Comparison of ENCODE assay signal across 29 mouse cellular contexts in genomic region chr9:41985636-41986035, GRCm38 (mm10).
DNase-seq lines count a peak whose midpoint lies in the region; ATAC-seq and TF ChIP-seq lines count a peak whose summit lies in the region.
"Had no signal": no experiment of that assay in that cellular context is flagged by ENCODE, and none has a peak within 500 bp of the region (broad histone marks: within the 10 kb centered on the region; RNA-seq: fewer than 3 reads in every experiment).

No protein-coding gene starts in this region.

- no peak for DNase-seq in embryonic facial prominence, embryonic 10.5 days (ENCODE audit: low spot score)
- DNase-seq in hindbrain, embryonic 11.5 days (ENCODE audit: low spot score) = no peak
- peak; percentile 12 for DNase-seq in MN1 (ENCODE audit: low spot score)
- DNase-seq in cerebellum, adult 11 months = no peak
- DNase-seq: adrenal gland, postnatal 36 days; cerebellum, adult 2 months; cerebellum, postnatal 14 days; heart, adult 11 months; heart, postnatal 36 days; kidney, adult 18-20 months; kidney, postnatal 25 days; lung, embryonic 14.5 days; lung, postnatal 14 days; thymus, postnatal 36 days had no signal

- H3K9me3 ChIP-seq in embryonic facial prominence, embryonic 13.5 days = no peaks in the 10 kb centered on the region
- no peaks in the 10 kb centered on the region for H3K9me3 ChIP-seq in embryonic facial prominence, embryonic 10.5 days
- H3K9me3 ChIP-seq in hindbrain, embryonic 16.5 days (ENCODE audit: control insufficient read depth, low read length) = no peaks in the 10 kb centered on the region
- H3K9me3 ChIP-seq in hindbrain, embryonic 11.5 days (ENCODE audit: control insufficient read depth, low read length) = no peaks in the 10 kb centered on the region
- H3K9me3 ChIP-seq: embryonic facial prominence, embryonic 12.5 days; forebrain, embryonic 13.5 days; heart, embryonic 10.5 days; heart, embryonic 15.5 days; kidney, embryonic 15.5 days; limb, embryonic 12.5 days; liver, embryonic 15.5 days; neural tube, embryonic 13.5 days had no signal

- no peak overlapping the region for H3K4me2 ChIP-seq in embryonic facial prominence, embryonic 13.5 days
- no peak overlapping the region for H3K4me2 ChIP-seq in hindbrain, embryonic 16.5 days (ENCODE audit: low read length)
- H3K4me2 ChIP-seq in hindbrain, embryonic 11.5 days (replicated peaks; ENCODE audit: low read depth, low read length) = no peak overlapping the region
- H3K4me2 ChIP-seq: embryonic facial prominence, embryonic 12.5 days; forebrain, embryonic 13.5 days; heart, embryonic 15.5 days; hindbrain, embryonic 14.5 days; kidney, embryonic 15.5 days; limb, embryonic 12.5 days; liver, embryonic 15.5 days; lung, embryonic 14.5 days; neural tube, embryonic 13.5 days had no signal

- H3K36me3 ChIP-seq in embryonic facial prominence, embryonic 13.5 days = peaks cover 41% of the 10 kb centered on the region
- H3K36me3 ChIP-seq in embryonic facial prominence, embryonic 10.5 days (replicated peaks) = peaks cover 7% of the 10 kb centered on the region; the same call in 1 of the 2 replicates
- H3K36me3 ChIP-seq in hindbrain, embryonic 16.5 days (ENCODE audit: control insufficient read depth, insufficient read depth, low read length) = peaks cover 13% of the 10 kb centered on the region
- no peaks in the 10 kb centered on the region for H3K36me3 ChIP-seq in hindbrain, embryonic 11.5 days (ENCODE audit: control insufficient read depth, insufficient read depth, low read length)
- H3K36me3 ChIP-seq: heart, embryonic 15.5 days; liver, embryonic 15.5 days had no signal

- no peak for TF ChIP-seq CTCF in olfactory bulb, adult 2 months (IDR thresholded peaks at IDR 0.05; ENCODE audit: insufficient read depth, low read depth, low read length)

- 54% methylated on average over 5 of the region's 5 CpGs for WGBS in embryonic facial prominence, embryonic 13.5 days
- WGBS in embryonic facial prominence, embryonic 10.5 days = 63% methylated on average over 5 of the region's 5 CpGs
- 48% methylated on average over 5 of the region's 5 CpGs for WGBS in hindbrain, embryonic 16.5 days
- 56% methylated on average over 5 of the region's 5 CpGs for WGBS in hindbrain, embryonic 11.5 days
- 42% methylated on average over 5 of the region's 5 CpGs for WGBS in olfactory bulb, adult 2 months

- peaks cover 11% of the 10 kb centered on the region; the same call in 1 of the 2 replicates for H3K4me1 ChIP-seq in embryonic facial prominence, embryonic 13.5 days
- H3K4me1 ChIP-seq in embryonic facial prominence, embryonic 10.5 days = peaks cover 22% of the 10 kb centered on the region
- H3K4me1 ChIP-seq in hindbrain, embryonic 16.5 days (ENCODE audit: control insufficient read depth, insufficient read depth, low read depth, low read length) = no peaks in the 10 kb centered on the region
- H3K4me1 ChIP-seq in hindbrain, embryonic 11.5 days (replicated peaks; ENCODE audit: control insufficient read depth, insufficient read depth, low read length) = no peaks in the 10 kb centered on the region
- H3K4me1 ChIP-seq in olfactory bulb, adult 2 months (ENCODE audit: control insufficient read depth, insufficient read depth, low read length) = peaks cover 17% of the 10 kb centered on the region
- H3K4me1 ChIP-seq: forebrain, embryonic 13.5 days; liver, embryonic 15.5 days had no signal

- H3K9ac ChIP-seq in embryonic facial prominence, embryonic 13.5 days = no peak overlapping the region
- H3K9ac ChIP-seq in hindbrain, embryonic 16.5 days (ENCODE audit: low read depth, low read length) = no peak overlapping the region
- no peak overlapping the region for H3K9ac ChIP-seq in hindbrain, embryonic 11.5 days (ENCODE audit: low read depth, low read length)
- H3K9ac ChIP-seq: embryonic facial prominence, embryonic 12.5 days; forebrain, embryonic 13.5 days; heart, embryonic 15.5 days; hindbrain, embryonic 14.5 days; kidney, embryonic 15.5 days; limb, embryonic 12.5 days; liver, embryonic 15.5 days; lung, embryonic 14.5 days; neural tube, embryonic 13.5 days had no signal

- H3K4me3 ChIP-seq in embryonic facial prominence, embryonic 13.5 days = no peak overlapping the region
- no peak overlapping the region for H3K4me3 ChIP-seq in embryonic facial prominence, embryonic 10.5 days
- H3K4me3 ChIP-seq in hindbrain, embryonic 16.5 days (ENCODE audit: low read length) = no peak overlapping the region
- no peak overlapping the region for H3K4me3 ChIP-seq in hindbrain, embryonic 11.5 days (ENCODE audit: low read depth, low read length)
- no peak overlapping the region for H3K4me3 ChIP-seq in olfactory bulb, adult 2 months (ENCODE audit: insufficient read depth, low read depth, low read length)
- H3K4me3 ChIP-seq: embryonic facial prominence, embryonic 12.5 days; forebrain, embryonic 13.5 days; heart, embryonic 10.5 days; heart, embryonic 15.5 days; kidney, embryonic 15.5 days; layer of hippocampus, adult 2 months; left cerebral cortex, adult 2 months; limb, embryonic 12.5 days; liver, embryonic 15.5 days; neural tube, embryonic 13.5 days had no signal

- H3K27me3 ChIP-seq in embryonic facial prominence, embryonic 13.5 days = no peaks in the 10 kb centered on the region
- no peaks in the 10 kb centered on the region for H3K27me3 ChIP-seq in embryonic facial prominence, embryonic 10.5 days (replicated peaks; ENCODE audit: low read depth, poor library complexity, severe bottlenecking)
- no peaks in the 10 kb centered on the region for H3K27me3 ChIP-seq in hindbrain, embryonic 16.5 days (replicated peaks; ENCODE audit: control insufficient read depth, insufficient read depth, low read length)
- H3K27me3 ChIP-seq in hindbrain, embryonic 11.5 days (ENCODE audit: control insufficient read depth, insufficient read depth, low read length) = no peaks in the 10 kb centered on the region
- H3K27me3 ChIP-seq: embryonic facial prominence, embryonic 12.5 days; forebrain, embryonic 13.5 days; heart, embryonic 15.5 days; kidney, embryonic 15.5 days; limb, embryonic 12.5 days; liver, embryonic 15.5 days; neural tube, embryonic 13.5 days had no signal

- no peak for ATAC-seq in embryonic facial prominence, embryonic 13.5 days (ENCODE audit: insufficient number of reproducible peaks, insufficient read depth, low FRiP score, low TSS enrichment, low read depth)
- 0 out of 2 replicates have a peak, but pooled peaks have one; percentile 18 for ATAC-seq in hindbrain, embryonic 16.5 days
- ATAC-seq in hindbrain, embryonic 11.5 days (ENCODE audit: low FRiP score) = no peak
- ATAC-seq: forebrain, embryonic 13.5 days had no signal

- H3K27ac ChIP-seq in embryonic facial prominence, embryonic 13.5 days = peak overlapping the region; percentile 13
- no peak overlapping the region for H3K27ac ChIP-seq in embryonic facial prominence, embryonic 10.5 days (replicated peaks)
- no peak overlapping the region for H3K27ac ChIP-seq in hindbrain, embryonic 16.5 days (ENCODE audit: low read depth, low read length)
- no peak overlapping the region for H3K27ac ChIP-seq in hindbrain, embryonic 11.5 days (ENCODE audit: low read depth, low read length)
- peak overlapping the region; percentile 16; the same call in 1 of the 2 replicates for H3K27ac ChIP-seq in olfactory bulb, adult 2 months (ENCODE audit: insufficient read depth, low read depth, low read length)
- H3K27ac ChIP-seq: embryonic facial prominence, embryonic 12.5 days; forebrain, embryonic 13.5 days; heart, embryonic 10.5 days; heart, embryonic 15.5 days; hindbrain, embryonic 14.5 days; kidney, embryonic 15.5 days; layer of hippocampus, adult 2 months; left cerebral cortex, adult 2 months; limb, embryonic 12.5 days; liver, embryonic 15.5 days; neural tube, embryonic 13.5 days; stomach, postnatal 0 days had no signal

- no peak for TF ChIP-seq POLR2A in olfactory bulb, adult 2 months (IDR thresholded peaks at IDR 0.05; ENCODE audit: insufficient read depth, low read depth, low read length)

Comparison
In these comparisons a context has a peak if more than half of its experiments do, and no peak if none do; other contexts are left out.
1. H3K27ac ChIP-seq: peak in embryonic facial prominence, embryonic 13.5 days (single experiment) and olfactory bulb, adult 2 months (single experiment); none in embryonic facial prominence, embryonic 10.5 days (single experiment), hindbrain, embryonic 16.5 days (single experiment) and hindbrain, embryonic 11.5 days (single experiment).